Mouse (Mus musculus): Measurements from ENCODE around the gene Pin1. TPM values are rescaled to one million over a fixed set of nuclear protein-coding genes. Genes with fewer than 3 reads are reported as not detected.

The Pin1 gene
- 44.8 TPM for polyA plus RNA-seq (2015; fragmentation: Illumina TruSeq; extraction: RNeasy Lipid Tissue Mini Kit (QIAGEN cat#74804); ENCODE audit: low read depth, low replicate concordance)

DNA sequence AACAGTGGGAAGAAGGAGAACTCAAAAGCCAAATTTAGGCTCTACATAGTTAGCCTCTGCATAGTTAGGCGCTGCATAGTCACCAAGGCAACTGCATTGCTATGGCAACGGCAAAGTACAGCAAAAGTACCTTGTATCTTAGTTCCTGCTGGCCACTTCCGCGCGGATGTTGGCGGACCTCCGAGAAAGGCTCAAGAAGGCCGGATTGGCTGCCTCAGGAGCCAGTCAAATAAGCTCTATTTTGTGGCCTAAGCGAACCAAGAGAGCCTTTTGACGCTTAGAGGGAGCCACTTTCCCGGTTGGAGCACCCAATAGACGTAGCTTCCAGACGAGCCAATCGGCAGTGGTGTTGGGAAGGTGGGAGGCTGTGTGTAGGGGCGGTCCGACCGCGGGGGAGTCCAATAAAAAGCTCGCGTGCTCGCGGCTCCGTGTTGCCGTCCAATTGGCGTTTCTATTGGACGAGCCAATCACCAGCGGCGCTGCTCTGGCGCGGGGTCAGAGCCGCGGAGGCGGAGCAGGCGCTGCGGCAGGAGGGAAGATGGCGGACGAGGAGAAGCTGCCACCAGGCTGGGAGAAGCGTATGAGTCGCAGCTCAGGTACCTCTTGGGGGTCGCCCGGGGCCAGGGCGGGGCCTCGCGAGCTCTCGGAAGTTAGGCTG, at the start of gene Pin1:
Gene Pin1, plus strand, starts transcription at position 494 of the 658 bp plus-strand sequence.

DNA sequence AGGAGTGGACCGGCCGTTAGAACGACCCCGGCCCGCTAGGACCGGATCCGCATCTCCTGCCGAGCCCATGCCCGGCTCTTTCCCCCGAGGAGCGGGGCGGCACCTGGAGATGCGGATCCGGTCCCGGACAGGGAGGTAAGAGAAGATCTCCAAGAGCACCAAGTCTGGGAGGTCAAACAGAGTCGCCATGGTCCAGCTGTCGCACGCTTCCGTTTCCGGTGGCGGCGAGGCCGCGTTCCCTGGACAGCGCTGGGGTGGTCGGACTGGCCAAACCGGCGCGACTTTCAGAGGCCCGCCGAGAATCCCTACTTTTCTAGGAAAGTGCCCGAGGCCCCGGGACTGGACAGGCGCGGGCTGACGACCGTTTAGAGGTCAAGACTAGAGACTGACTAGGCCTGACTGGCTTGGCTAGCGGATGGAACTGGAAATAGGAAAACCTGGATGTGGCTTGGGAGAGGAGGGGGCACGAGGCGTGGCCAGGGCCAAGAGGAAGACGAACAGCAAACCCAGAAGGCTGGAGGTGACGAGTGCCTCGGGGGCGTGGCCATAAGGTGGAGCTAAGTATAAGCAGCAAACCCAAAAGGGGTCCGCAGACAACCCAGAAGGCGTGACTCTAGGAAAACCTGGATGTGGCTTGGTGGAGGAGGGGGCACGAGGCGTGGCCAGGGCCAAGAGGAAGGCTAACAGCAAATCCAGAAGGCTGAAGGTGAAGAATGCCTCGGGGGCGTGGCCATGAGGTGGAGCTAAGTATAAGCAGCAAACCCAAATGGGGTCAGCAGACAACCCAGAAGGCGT, 9.6 kb upstream of the Pin1 start, which contains the start of gene Ubl5:
Gene Ubl5, plus strand, starts transcription at position 778 of the 795 bp plus-strand sequence.

DNA sequence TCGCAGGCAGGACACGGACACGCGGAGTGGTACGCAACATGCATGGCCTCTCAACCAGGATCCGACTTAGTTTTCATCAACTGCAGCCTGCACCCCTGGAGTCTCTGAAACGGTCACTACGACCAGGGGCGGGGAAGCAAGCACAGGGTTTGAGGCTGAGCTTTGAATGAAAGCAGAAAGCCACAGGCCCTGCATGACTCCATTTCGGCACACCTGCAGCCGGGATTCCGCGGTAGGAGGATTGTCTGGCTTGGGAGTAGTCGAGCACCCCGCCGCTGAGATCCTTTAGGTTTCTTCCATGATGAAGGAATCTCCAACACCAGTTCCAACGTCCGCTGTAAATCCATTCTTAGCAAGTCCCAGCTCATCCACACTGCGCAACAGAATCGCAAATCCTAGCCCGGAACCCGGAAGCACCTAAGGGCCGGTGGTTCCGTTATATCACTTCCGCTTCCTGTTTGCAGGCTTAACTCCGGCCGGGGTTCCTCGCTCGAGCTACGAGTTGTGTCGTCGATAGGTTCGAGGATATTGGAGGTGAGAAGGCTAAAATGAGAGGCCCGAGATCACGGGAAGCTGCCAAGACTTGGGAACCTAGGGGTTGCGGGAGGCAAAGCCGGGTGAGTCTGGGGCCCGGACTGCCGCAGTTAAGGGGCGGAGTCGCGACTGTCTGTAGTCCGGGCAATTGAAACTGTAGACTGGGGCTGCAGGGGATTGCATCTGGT, 7.4 kb upstream of the Pin1 start, which contains the start of gene Fbxl12:
Gene Fbxl12, minus strand, starts transcription at position 408 of the 722 bp plus-strand sequence.

Other genes starting within 250 kb of the Pin1 start
- gene Zfp26, start 191.9 kb upstream of the Pin1 start, polyA plus RNA-seq (2015; fragmentation: Illumina TruSeq; extraction: RNeasy Lipid Tissue Mini Kit (QIAGEN cat#74804); ENCODE audit: low read depth, low replicate concordance): 9.5 TPM
- 30.3 TPM for gene Zfp426, start 159.3 kb upstream of the Pin1 start, polyA plus RNA-seq (2015; fragmentation: Illumina TruSeq; extraction: RNeasy Lipid Tissue Mini Kit (QIAGEN cat#74804); ENCODE audit: low read depth, low replicate concordance)
- 22.8 TPM for gene Zfp266, start 130.7 kb upstream of the Pin1 start, polyA plus RNA-seq (2015; fragmentation: Illumina TruSeq; extraction: RNeasy Lipid Tissue Mini Kit (QIAGEN cat#74804); ENCODE audit: low read depth, low replicate concordance)
- 14.0 TPM for gene Zfp846, start 70.8 kb upstream of the Pin1 start, polyA plus RNA-seq (2015; fragmentation: Illumina TruSeq; extraction: RNeasy Lipid Tissue Mini Kit (QIAGEN cat#74804); ENCODE audit: low read depth, low replicate concordance)
- gene Ubl5, start 9.2 kb upstream of the Pin1 start, polyA plus RNA-seq (2015; fragmentation: Illumina TruSeq; extraction: RNeasy Lipid Tissue Mini Kit (QIAGEN cat#74804); ENCODE audit: low read depth, low replicate concordance): 642 TPM
- gene Fbxl12, start 7.3 kb upstream of the Pin1 start, polyA plus RNA-seq (2015; fragmentation: Illumina TruSeq; extraction: RNeasy Lipid Tissue Mini Kit (QIAGEN cat#74804); ENCODE audit: low read depth, low replicate concordance): 16.8 TPM
- gene Olfm2, start 94.3 kb downstream of the Pin1 start, polyA plus RNA-seq (2015; fragmentation: Illumina TruSeq; extraction: RNeasy Lipid Tissue Mini Kit (QIAGEN cat#74804); ENCODE audit: low read depth, low replicate concordance): 130 TPM
- 1.4 TPM for gene Col5a3, start 163.0 kb downstream of the Pin1 start, polyA plus RNA-seq (2015; fragmentation: Illumina TruSeq; extraction: RNeasy Lipid Tissue Mini Kit (QIAGEN cat#74804); ENCODE audit: low read depth, low replicate concordance)
- gene Rdh8, start 166.4 kb downstream of the Pin1 start, polyA plus RNA-seq (2015; fragmentation: Illumina TruSeq; extraction: RNeasy Lipid Tissue Mini Kit (QIAGEN cat#74804); ENCODE audit: low read depth, low replicate concordance): not detected
- 87.5 TPM for gene A230050P20Rik, start 216.5 kb downstream of the Pin1 start, polyA plus RNA-seq (2015; fragmentation: Illumina TruSeq; extraction: RNeasy Lipid Tissue Mini Kit (QIAGEN cat#74804); ENCODE audit: low read depth, low replicate concordance)
- gene Angptl6, start 227.6 kb downstream of the Pin1 start, polyA plus RNA-seq (2015; fragmentation: Illumina TruSeq; extraction: RNeasy Lipid Tissue Mini Kit (QIAGEN cat#74804); ENCODE audit: low read depth, low replicate concordance): 11.2 TPM
- 20.5 TPM for gene Ppan, start 236.1 kb downstream of the Pin1 start, polyA plus RNA-seq (2015; fragmentation: Illumina TruSeq; extraction: RNeasy Lipid Tissue Mini Kit (QIAGEN cat#74804); ENCODE audit: low read depth, low replicate concordance)
- gene Eif3g, start 246.5 kb downstream of the Pin1 start, polyA plus RNA-seq (2015; fragmentation: Illumina TruSeq; extraction: RNeasy Lipid Tissue Mini Kit (QIAGEN cat#74804); ENCODE audit: low read depth, low replicate concordance): 131 TPM